Mouse (Mus musculus): Measurements from ENCODE around the gene Nup98. TPM values are rescaled to one million over a fixed set of nuclear protein-coding genes. Genes with fewer than 3 reads are reported as not detected.

The Nup98 gene
- polyA plus RNA-seq, 1 experiment: 23.0 TPM

GRCm38 (mm10) chr7:102153691-102154090, 56.3 kb downstream of the Nup98 start:
- H3K79me2 ChIP-seq (ENCODE audit: control insufficient read depth, insufficient read depth): no peaks in the 10 kb centered on the region
- H3K4me3 ChIP-seq (ENCODE audit: insufficient read depth, poor library complexity, severe bottlenecking): no peak overlapping the region
- H3K27me3 ChIP-seq (ENCODE audit: control insufficient read depth, insufficient read depth, insufficient read length): no peaks in the 10 kb centered on the region
- H3K36me3 ChIP-seq (ENCODE audit: control insufficient read depth, insufficient read depth): peaks cover 77% of the 10 kb centered on the region
- no peak for TF ChIP-seq CTCF (IDR thresholded peaks at IDR 0.05; ENCODE audit: control insufficient read depth, insufficient read depth, insufficient read length)
- no peak for TF ChIP-seq CEBPB (IDR thresholded peaks at IDR 0.05; ENCODE audit: low read depth)
- TF ChIP-seq USF1 (IDR thresholded peaks at IDR 0.05; ENCODE audit: low read depth): no peak
- no peak for TF ChIP-seq MAX (IDR thresholded peaks at IDR 0.05)
- TF ChIP-seq MYOD1 (IDR thresholded peaks at IDR 0.05; ENCODE audit: control insufficient read depth, insufficient read length, low read depth): no peak
- TF ChIP-seq MYOG (IDR thresholded peaks at IDR 0.05; ENCODE audit: control insufficient read depth, extremely low read depth, insufficient read length): no peak
- TF ChIP-seq FOSL1 (IDR thresholded peaks at IDR 0.05; ENCODE audit: insufficient read depth, low read length, poor library complexity, severe bottlenecking): no peak
- H3ac ChIP-seq (ENCODE audit: control insufficient read depth, insufficient read length, low read depth): no peak overlapping the region
- no peaks in the 10 kb centered on the region for H3K79me3 ChIP-seq (ENCODE audit: low read depth)

GRCm38 (mm10) chr7:102137898-102138297, 72.1 kb downstream of the Nup98 start:
- H3K79me3 ChIP-seq (ENCODE audit: low read depth): no peaks in the 10 kb centered on the region
- TF ChIP-seq CEBPB (IDR thresholded peaks at IDR 0.05; ENCODE audit: low read depth) (no peak), USF1 (IDR thresholded peaks at IDR 0.05; ENCODE audit: low read depth) (no peak), MYOG (IDR thresholded peaks at IDR 0.05; ENCODE audit: control insufficient read depth, extremely low read depth, insufficient read length) (no peak), MAX (IDR thresholded peaks at IDR 0.05) (no peak), MYOD1 (IDR thresholded peaks at IDR 0.05; ENCODE audit: control insufficient read depth, insufficient read length, low read depth) (no peak), FOSL1 (IDR thresholded peaks at IDR 0.05; ENCODE audit: insufficient read depth, low read length, poor library complexity, severe bottlenecking) (no peak)
- H3ac ChIP-seq (ENCODE audit: control insufficient read depth, insufficient read length, low read depth): no peak overlapping the region
- H3K36me3 ChIP-seq (ENCODE audit: control insufficient read depth, insufficient read depth): peaks cover 77% of the 10 kb centered on the region
- H3K79me2 ChIP-seq (ENCODE audit: control insufficient read depth, insufficient read depth): no peaks in the 10 kb centered on the region
- no peaks in the 10 kb centered on the region for H3K27me3 ChIP-seq (ENCODE audit: control insufficient read depth, insufficient read depth, insufficient read length)
- no peak overlapping the region for H3K4me3 ChIP-seq (ENCODE audit: insufficient read depth, poor library complexity, severe bottlenecking)

GRCm38 (mm10) chr7:102137464-102137863, 72.5 kb downstream of the Nup98 start:
- Histone ChIP-seq H3ac (ENCODE audit: control insufficient read depth, insufficient read length, low read depth) (no peak overlapping the region), H3K79me3 (ENCODE audit: low read depth) (no peaks in the 10 kb centered on the region), H3K36me3 (ENCODE audit: control insufficient read depth, insufficient read depth) (peaks cover 79% of the 10 kb centered on the region), H3K27me3 (ENCODE audit: control insufficient read depth, insufficient read depth, insufficient read length) (no peaks in the 10 kb centered on the region), H3K4me3 (ENCODE audit: insufficient read depth, poor library complexity, severe bottlenecking) (no peak overlapping the region), H3K79me2 (ENCODE audit: control insufficient read depth, insufficient read depth) (no peaks in the 10 kb centered on the region)
- TF ChIP-seq MYOG (IDR thresholded peaks at IDR 0.05; ENCODE audit: control insufficient read depth, extremely low read depth, insufficient read length) (no peak), MYOD1 (IDR thresholded peaks at IDR 0.05; ENCODE audit: control insufficient read depth, insufficient read length, low read depth) (no peak), USF1 (IDR thresholded peaks at IDR 0.05; ENCODE audit: low read depth) (no peak), CTCF (IDR thresholded peaks at IDR 0.05; ENCODE audit: control insufficient read depth, insufficient read depth, insufficient read length) (no peak), MAX (IDR thresholded peaks at IDR 0.05) (no peak), CEBPB (IDR thresholded peaks at IDR 0.05; ENCODE audit: low read depth) (no peak), FOSL1 (IDR thresholded peaks at IDR 0.05; ENCODE audit: insufficient read depth, low read length, poor library complexity, severe bottlenecking) (no peak)

DNA sequence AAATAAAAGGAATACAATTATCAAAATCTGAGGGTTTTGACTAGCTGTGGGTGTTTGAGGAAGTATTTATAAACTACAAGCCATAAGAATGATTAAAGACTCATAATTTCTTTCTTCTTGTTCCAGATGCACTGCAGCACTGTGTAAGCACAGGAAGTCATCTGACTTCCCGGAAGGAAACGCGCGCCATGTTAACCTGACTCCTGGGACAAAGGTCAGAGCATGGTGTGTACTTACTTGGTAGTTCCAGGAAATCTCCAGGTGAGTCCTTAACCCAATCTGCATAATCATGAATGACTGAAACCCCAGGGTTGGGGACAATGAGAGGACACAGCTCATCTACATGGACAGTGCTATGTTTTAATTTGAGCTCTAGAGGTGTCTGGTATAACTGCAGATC, 77.6 kb downstream of the Nup98 start:
- Histone ChIP-seq H3ac (ENCODE audit: control insufficient read depth, insufficient read length, low read depth) (no peak overlapping the region), H3K4me3 (ENCODE audit: insufficient read depth, poor library complexity, severe bottlenecking) (no peak overlapping the region), H3K36me3 (ENCODE audit: control insufficient read depth, insufficient read depth) (peaks cover 91% of the 10 kb centered on the region), H3K79me3 (ENCODE audit: low read depth) (no peaks in the 10 kb centered on the region), H3K27me3 (ENCODE audit: control insufficient read depth, insufficient read depth, insufficient read length) (no peaks in the 10 kb centered on the region), H3K79me2 (ENCODE audit: control insufficient read depth, insufficient read depth) (no peaks in the 10 kb centered on the region)
- TF ChIP-seq MYOG (IDR thresholded peaks at IDR 0.05; ENCODE audit: control insufficient read depth, extremely low read depth, insufficient read length) (no peak), MAX (IDR thresholded peaks at IDR 0.05) (no peak), CTCF (IDR thresholded peaks at IDR 0.05; ENCODE audit: control insufficient read depth, insufficient read depth, insufficient read length) (no peak), MYOD1 (IDR thresholded peaks at IDR 0.05; ENCODE audit: control insufficient read depth, insufficient read length, low read depth) (no peak), USF1 (IDR thresholded peaks at IDR 0.05; ENCODE audit: low read depth) (no peak), CEBPB (IDR thresholded peaks at IDR 0.05; ENCODE audit: low read depth) (no peak), FOSL1 (IDR thresholded peaks at IDR 0.05; ENCODE audit: insufficient read depth, low read length, poor library complexity, severe bottlenecking) (no peak)

- Histone ChIP-seq H3ac (ENCODE audit: control insufficient read depth, insufficient read length, low read depth) (no peak overlapping the region), H3K79me3 (ENCODE audit: low read depth) (no peaks in the 10 kb centered on the region), H3K4me3 (ENCODE audit: insufficient read depth, poor library complexity, severe bottlenecking) (no peak overlapping the region), H3K27me3 (ENCODE audit: control insufficient read depth, insufficient read depth, insufficient read length) (no peaks in the 10 kb centered on the region), H3K79me2 (ENCODE audit: control insufficient read depth, insufficient read depth) (no peaks in the 10 kb centered on the region), H3K36me3 (ENCODE audit: control insufficient read depth, insufficient read depth) (peaks cover 57% of the 10 kb centered on the region)
- TF ChIP-seq USF1 (IDR thresholded peaks at IDR 0.05; ENCODE audit: low read depth): no peak
- no peak for TF ChIP-seq MYOG (IDR thresholded peaks at IDR 0.05; ENCODE audit: control insufficient read depth, extremely low read depth, insufficient read length)
- no peak for TF ChIP-seq FOSL1 (IDR thresholded peaks at IDR 0.05; ENCODE audit: insufficient read depth, low read length, poor library complexity, severe bottlenecking)
- TF ChIP-seq CEBPB (IDR thresholded peaks at IDR 0.05; ENCODE audit: low read depth): no peak
- TF ChIP-seq MYOD1 (IDR thresholded peaks at IDR 0.05; ENCODE audit: control insufficient read depth, insufficient read length, low read depth): no peak
- no peak for TF ChIP-seq CTCF (IDR thresholded peaks at IDR 0.05; ENCODE audit: control insufficient read depth, insufficient read depth, insufficient read length)
- TF ChIP-seq MAX (IDR thresholded peaks at IDR 0.05): no peak
Observed at GRCm38 (mm10) chr7:102120326-102120725, 89.7 kb downstream of the Nup98 start.

DNA sequence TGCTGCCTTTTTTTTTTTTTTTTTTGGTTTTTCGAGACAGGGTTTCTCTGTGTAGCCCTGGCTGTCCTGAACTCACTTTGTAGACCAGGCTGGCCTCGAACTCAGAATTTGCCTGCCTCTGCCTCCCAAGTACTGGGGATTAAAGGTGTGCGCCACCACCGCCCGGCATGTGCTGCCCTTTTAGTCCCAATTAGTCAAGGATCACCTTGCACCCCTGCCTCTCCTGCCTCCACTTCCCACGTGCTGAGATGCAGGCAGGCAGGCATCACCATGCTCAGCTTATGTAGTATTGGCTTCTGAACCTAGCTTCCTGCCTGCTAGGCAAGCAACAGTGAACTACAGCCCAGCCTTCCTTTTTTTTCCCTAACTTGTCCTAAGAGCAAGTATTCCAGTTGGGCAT, 92.6 kb downstream of the Nup98 start:
- Histone ChIP-seq H3ac (ENCODE audit: control insufficient read depth, insufficient read length, low read depth) (no peak overlapping the region), H3K4me3 (ENCODE audit: insufficient read depth, poor library complexity, severe bottlenecking) (no peak overlapping the region), H3K27me3 (ENCODE audit: control insufficient read depth, insufficient read depth, insufficient read length) (peaks cover 7% of the 10 kb centered on the region), H3K79me2 (ENCODE audit: control insufficient read depth, insufficient read depth) (no peaks in the 10 kb centered on the region), H3K36me3 (ENCODE audit: control insufficient read depth, insufficient read depth) (peaks cover 28% of the 10 kb centered on the region), H3K79me3 (ENCODE audit: low read depth) (no peaks in the 10 kb centered on the region)
- no peak for TF ChIP-seq FOSL1 (IDR thresholded peaks at IDR 0.05; ENCODE audit: insufficient read depth, low read length, poor library complexity, severe bottlenecking)
- TF ChIP-seq USF1 (IDR thresholded peaks at IDR 0.05; ENCODE audit: low read depth): no peak
- TF ChIP-seq CEBPB (IDR thresholded peaks at IDR 0.05; ENCODE audit: low read depth): no peak
- no peak for TF ChIP-seq MYOG (IDR thresholded peaks at IDR 0.05; ENCODE audit: control insufficient read depth, extremely low read depth, insufficient read length)
- TF ChIP-seq MAX (IDR thresholded peaks at IDR 0.05): no peak
- TF ChIP-seq CTCF (IDR thresholded peaks at IDR 0.05; ENCODE audit: control insufficient read depth, insufficient read depth, insufficient read length): no peak
- no peak for TF ChIP-seq MYOD1 (IDR thresholded peaks at IDR 0.05; ENCODE audit: control insufficient read depth, insufficient read length, low read depth)

All from C2C12 (cell line).